Mouse (Mus musculus) heart, postnatal 25 days (tissue): ENCODE measurements around the gene Anp32e. TPM values are rescaled to one million over a fixed set of nuclear protein-coding genes. Genes with fewer than 3 reads are reported as not detected.
A peak's percentile ranks its signal among the peaks of the same experiment; 100 is the strongest.
"Not testable (repeated sequence)": the region's sequence is repeated elsewhere in the genome, so short reads cannot be mapped to it uniquely, and the experiment has no call there.

Source experiments
- DNase-seq: peaks from one replicate; pipeline ENCODE4 v3.0.0; 2022; ENCODE audit warnings: low spot score
- intact Hi-C: fragments of 180-260 bp; cut with DNase I; formaldehyde crosslinking; loops from one replicate; pipeline ENCODE4 v1.15.1; 2025
- total RNA-seq, 2 experiments: library from RNA; stranded (reverse); gene quantifications; 2 replicates each; pipeline ENCODE4 v1.2.3; 2021

Gene Anp32e
- total RNA-seq, result 10 to 100 TPM; 74.2 to 92.2 TPM

GRCm38 (mm10) chr3:95928658-95929503, at the start of gene Anp32e:
Gene Anp32e (plus strand): TSS chr3:95929246.
- intact Hi-C loops, result loop anchor here (2.0 kb wide), 1 partner anchor 22 kb away; no protein-coding TSS in a partner anchor
- peak; percentile 97 for DNase-seq

GRCm38 (mm10) chr3:95881979-95882815, 46.8 kb upstream of the Anp32e start, which contains the start of gene Ciart:
Gene Ciart (minus strand): TSS chr3:95882251.
- DNase-seq, result peak; percentile 96
- intact Hi-C loops, result loop anchor here (10.0 kb wide), 1 partner anchor 173 kb away; the partner anchor contains the start of gene Vps45

- intact Hi-C loops, result loop anchor here (1.0 to 10.0 kb wide), 2 partner anchors 23 to 172 kb away; partner anchors contain the start of gene Vps45
- peak; percentile 45 for DNase-seq
These were observed 46.1 kb upstream of the Anp32e start for GRCm38 (mm10) chr3:95882816-95883425.

- DNase-seq, result no peak
- intact Hi-C loops, result loop anchor here (10.0 kb wide), 1 partner anchor 170 kb away; the partner anchor contains the start of gene Vps45
These were observed 44.6 kb upstream of the Anp32e start for GRCm38 (mm10) chr3:95884400-95884799.

GRCm38 (mm10) chr3:95887596-95887995, 41.5 kb upstream of the Anp32e start:
- no peak for DNase-seq

GRCm38 (mm10) chr3:95889664-95890063, 39.4 kb upstream of the Anp32e start:
- no peak for DNase-seq
- intact Hi-C loops, result loop anchor here (10.0 kb wide), 1 partner anchor 165 kb away; the partner anchor contains the start of gene Vps45

More at GRCm38 (mm10) chr3:95887596-95887995, 41.5 kb upstream of the Anp32e start:
- intact Hi-C loops, result loop anchor here (10.0 kb wide), 1 partner anchor 167 kb away; the partner anchor contains the start of gene Vps45

GRCm38 (mm10) chr3:95891211-95892065, 37.6 kb upstream of the Anp32e start, which contains the start of gene BC028528:
Gene BC028528 (minus strand): TSS chr3:95892005.
- intact Hi-C loops, result no loop called here
- no peak for DNase-seq

- no peak for DNase-seq
- intact Hi-C loops, result no loop called here
These were observed 36.7 kb upstream of the Anp32e start for GRCm38 (mm10) chr3:95892066-95893052.

DNA sequence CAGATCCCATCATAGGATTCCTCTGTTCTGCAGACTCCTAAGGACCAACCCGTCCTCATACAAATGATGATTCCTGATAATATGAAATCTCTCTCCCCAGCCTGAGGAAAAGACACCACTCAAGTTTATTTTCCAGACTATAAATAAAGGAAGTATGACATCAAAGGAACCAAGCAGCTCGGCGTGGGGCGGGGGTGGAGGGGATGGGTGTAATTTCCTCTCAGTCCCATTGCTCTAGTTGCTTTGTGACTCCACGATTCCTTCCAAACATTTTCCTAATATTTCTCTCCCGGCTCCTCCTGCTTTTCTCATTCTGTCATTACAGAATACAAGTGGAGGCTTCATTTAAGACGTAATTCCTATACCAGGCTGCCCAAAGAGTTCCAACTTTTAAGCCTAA, 35.9 kb upstream of the Anp32e start:
- DNase-seq, result no peak
- intact Hi-C loops, result no loop called here

DNA sequence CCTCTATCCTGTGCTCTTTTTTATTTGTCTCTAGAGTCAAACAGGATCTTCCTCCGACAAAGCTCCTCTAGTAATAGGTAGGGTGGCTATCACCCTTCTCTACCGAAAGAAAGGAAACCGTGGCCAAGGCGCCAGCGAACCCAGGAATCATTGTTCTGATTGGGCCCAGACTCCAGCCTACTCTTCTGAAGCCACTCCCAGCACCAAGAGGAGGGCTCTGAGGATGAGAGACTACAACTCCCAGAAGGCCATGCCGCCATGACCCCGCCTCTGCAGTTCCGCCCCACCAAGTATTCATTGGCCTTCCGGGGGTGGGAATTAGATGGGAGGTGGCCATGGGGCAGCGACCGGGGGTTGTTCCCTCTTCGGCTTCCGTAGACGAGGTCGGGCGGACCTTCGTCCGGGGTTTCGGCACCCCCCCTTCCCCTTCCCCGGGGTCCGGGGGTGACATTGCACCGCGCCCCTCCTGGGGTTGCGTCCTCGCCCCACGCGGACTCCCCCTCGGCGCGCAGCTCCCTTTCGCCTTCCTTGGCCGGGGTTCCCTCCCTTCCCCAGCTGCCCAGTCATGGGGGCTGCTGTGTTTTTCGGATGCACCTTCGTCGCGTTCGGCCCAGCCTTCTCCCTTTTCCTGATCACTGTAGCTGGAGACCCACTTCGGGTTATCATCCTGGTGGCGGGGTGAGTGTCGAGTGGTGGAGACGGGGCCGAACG, 35.3 kb upstream of the Anp32e start, which contains the start of gene Aph1a:
Aph1a (plus strand) TSS at position 364 of the 711 bp plus-strand sequence.
- intact Hi-C loops, result not testable (repeated sequence)

GRCm38 (mm10) chr3:95894317-95895160, 34.5 kb upstream of the Anp32e start:
- DNase-seq, result peak; percentile 54
- intact Hi-C loops, result no loop called here

More for the DNA sequence above, 35.3 kb upstream of the Anp32e start, which contains the start of gene Aph1a:
- DNase-seq, result peak; percentile 97

DNA sequence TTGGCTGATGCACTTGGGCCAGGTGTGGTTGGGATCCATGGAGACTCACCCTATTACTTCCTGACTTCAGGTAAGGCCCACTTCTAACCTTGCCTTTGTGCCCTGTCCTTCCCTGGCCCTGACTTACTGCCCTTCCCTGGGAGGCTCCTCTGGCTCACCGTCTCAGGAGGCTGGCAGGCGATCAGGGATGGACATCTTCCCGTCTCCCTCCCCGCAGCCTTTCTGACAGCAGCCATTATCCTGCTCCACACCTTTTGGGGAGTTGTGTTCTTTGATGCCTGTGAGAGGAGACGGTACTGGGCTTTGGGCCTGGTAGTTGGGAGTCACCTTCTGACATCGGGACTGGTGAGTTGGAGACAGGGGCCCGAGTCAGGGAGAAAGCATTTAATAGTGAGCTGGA, 33.5 kb upstream of the Anp32e start:
- intact Hi-C loops, DNase-seq: not testable (repeated sequence)

DNA sequence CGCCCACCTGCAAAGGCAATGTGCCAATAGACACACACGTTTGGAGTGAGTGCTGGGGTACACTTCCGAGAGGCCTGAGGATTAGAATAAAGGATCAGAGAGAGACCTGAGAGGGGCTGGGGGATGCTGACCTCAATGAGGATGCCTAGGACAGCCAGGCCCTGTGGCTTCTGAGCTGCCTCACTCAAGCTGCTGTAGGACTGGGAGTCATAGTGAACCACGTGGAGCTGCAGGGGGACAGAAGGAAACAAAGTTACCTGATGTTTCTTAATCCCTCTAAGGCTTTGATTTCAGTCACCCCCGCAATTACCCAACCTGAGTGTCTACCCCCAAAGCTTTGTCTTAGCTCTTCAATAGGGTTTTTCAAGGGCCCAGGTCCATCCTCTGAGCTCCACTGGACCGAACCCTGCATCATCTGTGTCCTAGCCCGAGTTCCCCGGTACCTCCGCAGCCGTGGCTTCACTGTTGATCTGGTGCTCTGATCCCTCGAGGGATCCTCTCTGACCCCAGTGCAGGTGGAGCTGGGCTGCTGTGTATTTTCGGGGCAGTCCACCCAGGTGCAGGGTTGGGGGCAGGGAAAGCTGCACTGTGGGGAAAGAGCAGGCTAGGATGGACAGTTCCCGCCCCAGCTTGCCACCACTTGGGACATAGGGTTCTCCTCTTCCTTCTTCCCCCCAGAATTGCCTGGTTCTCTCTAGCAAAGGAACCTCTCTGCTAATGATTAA, 29.1 kb upstream of the Anp32e start:
- DNase-seq, result no peak

DNA sequence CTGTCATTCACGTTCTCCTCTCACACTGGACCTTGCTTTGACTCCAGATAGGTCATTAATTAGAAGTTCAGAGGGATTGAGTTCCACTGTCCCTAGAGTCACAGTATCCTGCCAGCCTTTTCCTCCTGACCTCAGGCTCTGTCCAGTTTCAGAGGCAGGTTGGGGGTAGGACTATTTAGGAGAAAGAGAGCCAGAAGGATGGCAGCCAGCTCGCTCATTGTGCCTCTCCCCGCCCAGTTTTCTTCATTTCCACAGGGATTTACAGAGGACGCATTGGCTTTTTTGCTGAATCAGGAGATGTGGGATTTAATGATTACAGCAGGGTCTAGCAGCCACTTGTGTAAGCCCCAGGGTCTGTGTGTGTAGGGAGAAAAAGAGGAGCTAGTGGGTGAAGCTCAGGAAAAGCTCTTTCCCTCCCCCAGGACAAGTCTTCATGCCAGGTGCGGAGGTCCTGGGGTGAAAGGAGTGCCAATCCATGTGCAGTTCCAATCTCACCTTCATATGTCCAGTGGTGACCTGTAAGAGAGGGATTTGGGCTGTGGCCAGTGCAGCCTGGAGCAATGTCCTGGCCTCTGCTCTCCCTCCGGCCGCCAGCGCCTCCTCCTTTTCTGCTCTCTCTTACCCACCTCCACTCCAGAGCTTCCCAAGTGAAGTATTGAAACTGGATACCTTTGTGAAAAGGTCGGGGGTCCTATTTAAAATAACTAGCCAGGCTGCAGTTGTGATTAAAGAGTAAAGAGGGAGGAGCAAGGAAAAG, 27.3 kb upstream of the Anp32e start:
- DNase-seq, result no peak

More for the DNA sequence above, 29.1 kb upstream of the Anp32e start:
- intact Hi-C loops, result no loop called here

DNA sequence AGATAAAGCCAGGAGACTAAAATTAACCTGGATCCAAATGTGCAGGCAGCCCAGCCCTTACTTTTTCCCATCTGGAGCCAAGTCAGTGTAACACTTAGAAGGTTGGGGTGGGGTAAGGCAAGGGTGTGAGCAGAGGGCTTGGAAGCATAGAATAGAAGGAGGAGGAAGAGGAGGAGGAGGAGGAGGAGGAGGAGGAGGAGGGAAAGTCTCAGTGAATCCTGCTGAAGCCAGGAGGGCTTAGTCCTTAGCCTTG, 26.7 kb upstream of the Anp32e start:
- intact Hi-C loops, result no loop called here
- DNase-seq, result no peak

More for the DNA sequence above, 27.3 kb upstream of the Anp32e start:
- intact Hi-C loops, result no loop called here
